ENCODE assay signal across 9 mouse cellular contexts in the genomic region with DNA sequence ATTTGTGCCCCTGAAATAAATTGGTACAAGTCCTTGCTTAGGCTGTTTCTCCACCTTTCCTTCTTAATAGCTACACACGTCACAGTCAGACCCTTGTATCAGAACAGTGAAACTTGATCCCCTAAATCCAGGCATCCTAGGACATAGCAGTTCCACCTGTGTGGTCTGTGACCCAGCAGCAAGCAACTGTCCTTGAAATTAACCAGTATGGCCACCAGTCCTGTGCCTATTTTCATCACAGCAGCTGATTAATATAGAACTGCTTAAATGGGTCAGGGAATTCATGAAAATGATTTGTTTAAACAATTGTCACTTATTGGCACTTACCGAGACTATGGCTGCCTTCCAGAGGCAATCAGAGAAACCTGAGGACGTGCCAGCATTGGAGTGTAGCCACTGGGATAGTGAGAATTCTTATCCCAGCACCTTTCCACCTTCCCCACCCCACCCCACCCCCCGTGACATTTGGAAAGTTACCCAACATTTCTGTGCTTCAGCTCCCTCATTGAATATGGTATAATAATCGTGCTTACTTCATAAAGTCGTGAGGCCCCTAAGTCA.
A peak's percentile ranks its signal among the peaks of the same experiment; 100 is the strongest.
DNase-seq lines count a peak whose midpoint lies in the region; ATAC-seq and TF ChIP-seq lines count a peak whose summit lies in the region.
"Had no signal": no experiment of that assay in that cellular context is flagged by ENCODE, and none has a peak within 500 bp of the region (broad histone marks: within the 10 kb centered on the region; RNA-seq: fewer than 3 reads in every experiment).

No protein-coding gene starts in this region.

- no peak for TF ChIP-seq CTCF in heart, postnatal 0 days (IDR thresholded peaks at IDR 0.05; ENCODE audit: low read depth)

- no peaks in the 10 kb centered on the region for H3K36me3 ChIP-seq in limb, embryonic 12.5 days
- H3K36me3 ChIP-seq in limb, embryonic 10.5 days = no peaks in the 10 kb centered on the region
- no peaks in the 10 kb centered on the region for H3K36me3 ChIP-seq in heart, postnatal 0 days (replicated peaks; ENCODE audit: control insufficient read depth, insufficient read depth, low read length)

- no peak overlapping the region for H3K27ac ChIP-seq in limb, embryonic 12.5 days
- H3K27ac ChIP-seq in limb, embryonic 10.5 days = no peak overlapping the region
- 0 out of 2 replicates have a peak overlapping the region, but pooled peaks have one; percentile 20 for H3K27ac ChIP-seq in heart, postnatal 0 days (ENCODE audit: low read depth)

- no peaks in the 10 kb centered on the region for H3K9me3 ChIP-seq in limb, embryonic 12.5 days
- no peaks in the 10 kb centered on the region for H3K9me3 ChIP-seq in limb, embryonic 10.5 days (replicated peaks)
- no peaks in the 10 kb centered on the region for H3K9me3 ChIP-seq in heart, postnatal 0 days (replicated peaks; ENCODE audit: control insufficient read depth, low read length)

- no peak for TF ChIP-seq EP300 in heart, postnatal 0 days (IDR thresholded peaks at IDR 0.05; ENCODE audit: low read depth)

- ATAC-seq in limb, embryonic 12.5 days (ENCODE audit: insufficient number of reproducible peaks, insufficient read depth, low FRiP score, low TSS enrichment, low read depth) = peak; percentile 49; the same call in 1 of the 2 replicates
- peak; percentile 20; the same call in 1 of the 2 replicates for ATAC-seq in heart, postnatal 0 days (ENCODE audit: insufficient read depth, low read depth)

- H3K27me3 ChIP-seq in limb, embryonic 12.5 days = no peaks in the 10 kb centered on the region; the same call in 1 of the 2 replicates
- H3K27me3 ChIP-seq in limb, embryonic 10.5 days (ENCODE audit: low read depth, poor library complexity, severe bottlenecking) = 0 out of 2 replicates have a peak, but pooled peaks cover 6% of the 10 kb centered on the region
- H3K27me3 ChIP-seq in heart, postnatal 0 days (ENCODE audit: control insufficient read depth, insufficient read depth, low read length) = no peaks in the 10 kb centered on the region

- DNase-seq in embryo, embryonic 10 days (ENCODE audit: low spot score) = peak; percentile 16
- no peak for DNase-seq in embryo, embryonic 10.5 days (ENCODE audit: low spot score)
- no peak for DNase-seq in limb, embryonic 10.5 days (ENCODE audit: low spot score)
- DNase-seq in heart, postnatal 0 days (ENCODE audit: low spot score) = no peak
- peak; percentile 77 for DNase-seq in lung, postnatal 14 days
- DNase-seq in spleen, adult 18-20 months = no peak
- DNase-seq in ovary, postnatal 14 days (ENCODE audit: low spot score) = no peak
- DNase-seq: thymus, adult 18-20 months had no signal

- peaks cover 15% of the 10 kb centered on the region for H3K4me1 ChIP-seq in limb, embryonic 12.5 days (replicated peaks)
- peaks cover 24% of the 10 kb centered on the region for H3K4me1 ChIP-seq in limb, embryonic 10.5 days
- peaks cover 18% of the 10 kb centered on the region; the same call in 1 of the 2 replicates for H3K4me1 ChIP-seq in heart, postnatal 0 days (ENCODE audit: control insufficient read depth, insufficient read depth)

- no peak overlapping the region for H3K4me3 ChIP-seq in limb, embryonic 12.5 days (replicated peaks)
- no peak overlapping the region for H3K4me3 ChIP-seq in limb, embryonic 10.5 days
- no peak overlapping the region for H3K4me3 ChIP-seq in heart, postnatal 0 days (ENCODE audit: low read depth, low read length)

- 60% methylated on average over 6 of the region's 6 CpGs for WGBS in limb, embryonic 12.5 days
- WGBS in limb, embryonic 10.5 days = 61% methylated on average over 6 of the region's 6 CpGs
- 42% methylated on average over 6 of the region's 6 CpGs for WGBS in heart, postnatal 0 days

- H3K4me2 ChIP-seq in limb, embryonic 12.5 days = no peak overlapping the region
- H3K4me2 ChIP-seq in heart, postnatal 0 days (ENCODE audit: low read depth, low read length) = peak overlapping the region; percentile 21; the same call in 1 of the 2 replicates

- no peak overlapping the region for H3K9ac ChIP-seq in limb, embryonic 12.5 days (replicated peaks)
- H3K9ac ChIP-seq in heart, postnatal 0 days (replicated peaks; ENCODE audit: low read depth, low read length) = no peak overlapping the region

Comparison
In these comparisons a context has a peak if more than half of its experiments do, and no peak if none do; other contexts are left out.
1. DNase-seq: peak in embryo, embryonic 10 days (single experiment) and lung, postnatal 14 days (single experiment); none in embryo, embryonic 10.5 days (single experiment), limb, embryonic 10.5 days (single experiment), heart, postnatal 0 days (single experiment), spleen, adult 18-20 months (0 of 2) and ovary, postnatal 14 days (single experiment).